Mouse (Mus musculus) megakaryocyte, embryonic 14.5 days (primary cell): ENCODE measurements around the gene Higd1b.

Experiments
- FLI1 ChIP-seq: IDR thresholded peaks from 2 replicates; pipeline ENCODE4 v1.6.1; 2012; ENCODE audit warnings: low read length, inconsistent platforms, mixed read lengths
- GATA1 ChIP-seq: IDR thresholded peaks from 3 replicates; pipeline ENCODE4 v1.6.1; 2012; ENCODE audit warnings: mixed read lengths, low read length, inconsistent platforms, borderline replicate concordance

GRCm38 (mm10) chr11:102787688-102788177, 47.9 kb upstream of the Higd1b start:
- TF ChIP-seq GATA1 (no peak), FLI1 (no peak)
